Mouse (Mus musculus) large intestine, adult 2 months (tissue): Measurements from ENCODE around the gene Uri1. TPM values are rescaled to one million over a fixed set of nuclear protein-coding genes. Genes with fewer than 3 reads are reported as not detected.

ENCODE experiments used
- DNase-seq: peaks from one replicate; pipeline ENCODE4 v3.0.0-alpha.2; 2012; ENCODE audit warnings: low read depth, low spot score
- WGBS: fragments of 180-500 bp; shearing (Covaris S2); methylation state at CpG from one replicate; pipeline ENCODE4 v1.1.7; 2018; 5-methylcytosine and 5-hydroxymethylcytosine counted together
- polyA plus RNA-seq: library from polyadenylated mRNA; depleted of rRNA; stranded (reverse); fragments of >200 nt; gene quantifications from 2 replicates; pipeline ENCODE4 v1.2.3, GENCODE M21; 2012; rRNA removed

Gene Uri1
- polyA plus RNA-seq, 1 experiment, result 3.5 TPM

DNA sequence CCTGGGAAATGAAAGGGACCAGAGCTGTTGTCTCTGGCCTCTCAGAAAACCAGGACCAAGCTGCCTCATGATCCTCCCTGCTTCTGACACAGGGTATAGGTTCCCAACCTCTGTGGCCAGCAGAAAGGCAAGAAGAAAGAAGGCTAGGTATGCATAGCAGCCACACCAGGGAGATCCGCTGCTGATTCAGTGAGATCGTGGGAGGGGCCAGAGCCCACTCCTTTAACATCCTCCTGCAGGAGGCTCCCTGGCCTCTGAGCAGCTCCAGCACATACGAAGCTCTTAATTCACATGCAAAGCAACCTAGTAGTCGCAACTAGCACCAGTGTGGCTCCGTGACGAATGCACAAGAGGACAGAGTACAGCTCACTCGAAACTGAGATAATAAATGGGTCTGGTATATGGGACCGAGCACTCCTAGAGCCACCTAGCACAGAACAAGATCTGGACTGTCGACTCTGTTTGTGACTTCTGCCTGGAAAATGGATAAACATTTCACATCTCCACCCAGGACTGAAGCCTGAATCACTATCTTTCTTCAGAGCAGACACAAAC, 89.5 kb downstream of the Uri1 start:
- no peak for DNase-seq
- WGBS, result 71% methylated on average over 9 of the region's 9 CpGs

DNA sequence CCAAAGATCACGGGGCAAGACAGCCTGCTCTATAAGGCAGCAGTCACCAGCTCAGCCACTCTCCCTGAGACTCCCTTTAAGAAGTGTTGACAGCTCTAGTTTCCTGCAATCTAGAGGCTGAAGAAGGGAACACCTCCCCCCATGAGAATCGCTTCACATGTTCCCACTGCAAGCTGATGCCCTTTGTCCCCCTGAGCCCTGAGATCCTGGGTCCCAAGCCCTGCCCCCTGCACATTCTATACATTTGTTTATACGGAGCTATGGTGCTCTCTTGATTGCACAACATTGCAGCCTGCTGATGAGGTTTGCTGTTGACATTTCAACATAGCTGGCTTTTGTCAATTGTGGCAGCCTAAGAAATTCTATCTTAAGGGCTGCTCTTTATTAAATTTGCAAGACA, 91.7 kb downstream of the Uri1 start:
- WGBS, result 24% methylated on average over 3 of the region's 3 CpGs
- DNase-seq, result no peak

DNA sequence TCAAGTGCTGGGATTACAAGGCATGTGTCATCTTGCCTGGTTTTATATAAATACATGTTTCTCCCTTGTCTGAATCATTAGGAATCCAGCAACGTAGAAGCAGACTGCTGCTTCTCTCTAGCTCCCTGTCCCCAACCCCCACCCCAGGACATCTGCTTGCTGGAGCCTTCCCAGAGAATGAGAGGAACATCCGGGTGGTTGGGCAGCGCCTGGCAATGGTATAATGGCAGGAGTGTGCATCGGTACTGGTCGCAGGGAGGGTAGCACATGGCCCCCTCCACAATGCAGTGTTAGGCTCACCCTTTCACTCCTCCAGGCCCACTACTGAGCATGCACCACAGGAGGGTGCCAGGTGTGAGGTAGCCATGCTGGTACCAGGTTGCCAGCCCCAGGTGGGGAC, 93.6 kb downstream of the Uri1 start:
- DNase-seq, result no peak
- WGBS, result 53% methylated on average over 5 of the region's 5 CpGs

DNA sequence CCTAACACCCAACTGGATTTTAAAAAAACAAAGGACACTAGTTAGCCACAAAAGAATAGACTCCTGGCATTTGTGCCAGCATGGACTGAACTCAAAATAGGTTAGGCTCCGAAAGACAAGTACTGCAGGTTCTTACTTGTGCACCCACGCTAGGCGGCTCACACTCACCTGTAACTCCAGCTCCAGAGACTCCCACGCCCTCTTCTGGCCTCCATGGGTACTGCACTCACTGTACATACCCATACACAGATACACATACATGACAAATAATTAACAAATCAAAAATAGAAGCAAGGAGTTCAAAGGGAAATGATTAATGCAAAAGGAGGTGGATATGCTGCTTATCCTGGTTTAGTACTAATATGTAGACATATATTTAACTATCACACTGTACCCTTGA, 100.4 kb downstream of the Uri1 start:
- WGBS, result 74% methylated on average over 4 of the region's 4 CpGs
- no peak for DNase-seq

DNA sequence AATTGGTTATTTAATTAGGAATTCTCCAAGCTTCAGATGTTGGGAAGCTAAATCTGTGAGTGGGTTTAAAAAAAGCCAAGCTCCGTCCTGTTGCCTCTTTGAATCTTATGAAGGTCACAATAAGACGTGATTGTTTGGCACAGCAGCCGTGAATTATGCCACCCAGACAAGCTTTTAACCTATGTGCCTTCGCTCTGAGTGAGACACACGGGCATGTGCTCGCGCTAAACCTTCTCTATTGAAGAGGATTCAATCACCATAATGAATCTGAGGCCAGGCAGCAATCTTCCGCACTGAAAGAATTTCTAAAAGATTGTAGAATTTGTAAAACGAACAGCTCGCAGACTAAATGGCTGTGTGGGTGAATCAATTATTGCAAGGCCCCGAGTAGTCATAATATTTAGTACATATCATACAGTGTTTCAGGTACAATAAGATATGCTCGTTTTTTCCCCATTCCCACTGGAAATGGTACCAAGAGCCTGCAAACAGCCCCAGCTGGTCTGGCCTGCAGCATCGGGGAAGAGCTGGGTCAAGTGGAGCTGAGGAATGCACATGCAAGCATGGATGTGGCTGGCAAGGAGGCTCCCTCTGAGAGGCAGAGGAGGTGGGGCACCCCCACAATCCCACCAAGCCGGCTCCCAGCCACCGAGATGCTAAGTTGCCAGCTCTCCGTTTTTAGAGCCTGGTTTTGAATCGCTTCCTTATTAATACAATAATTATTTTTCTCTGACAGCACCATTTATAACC, 101.5 kb downstream of the Uri1 start:
- WGBS, result 81% methylated on average over 17 of the region's 17 CpGs
- DNase-seq, result no peak

DNA sequence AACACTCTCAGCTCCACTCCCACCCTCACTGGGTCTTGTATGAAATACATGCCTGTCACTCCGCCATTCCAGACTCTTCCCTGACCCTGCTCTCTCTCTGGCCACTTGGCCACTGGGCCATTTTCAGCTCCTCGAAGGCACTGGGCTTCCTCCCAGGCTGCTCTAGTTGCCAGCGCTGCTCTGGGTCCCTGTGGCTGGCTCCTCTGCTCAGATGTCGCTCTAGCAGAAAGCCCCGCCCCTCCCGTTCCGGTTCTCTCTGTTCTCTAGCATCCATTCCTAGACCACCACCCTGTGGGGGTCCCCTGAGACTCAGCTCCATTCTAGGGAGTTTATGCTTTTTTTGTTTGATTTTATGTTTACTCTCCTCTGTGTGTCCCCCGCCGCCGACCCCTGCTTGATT, 104.4 kb downstream of the Uri1 start:
- 49% methylated on average over 10 of the region's 10 CpGs for WGBS
- no peak for DNase-seq

DNA sequence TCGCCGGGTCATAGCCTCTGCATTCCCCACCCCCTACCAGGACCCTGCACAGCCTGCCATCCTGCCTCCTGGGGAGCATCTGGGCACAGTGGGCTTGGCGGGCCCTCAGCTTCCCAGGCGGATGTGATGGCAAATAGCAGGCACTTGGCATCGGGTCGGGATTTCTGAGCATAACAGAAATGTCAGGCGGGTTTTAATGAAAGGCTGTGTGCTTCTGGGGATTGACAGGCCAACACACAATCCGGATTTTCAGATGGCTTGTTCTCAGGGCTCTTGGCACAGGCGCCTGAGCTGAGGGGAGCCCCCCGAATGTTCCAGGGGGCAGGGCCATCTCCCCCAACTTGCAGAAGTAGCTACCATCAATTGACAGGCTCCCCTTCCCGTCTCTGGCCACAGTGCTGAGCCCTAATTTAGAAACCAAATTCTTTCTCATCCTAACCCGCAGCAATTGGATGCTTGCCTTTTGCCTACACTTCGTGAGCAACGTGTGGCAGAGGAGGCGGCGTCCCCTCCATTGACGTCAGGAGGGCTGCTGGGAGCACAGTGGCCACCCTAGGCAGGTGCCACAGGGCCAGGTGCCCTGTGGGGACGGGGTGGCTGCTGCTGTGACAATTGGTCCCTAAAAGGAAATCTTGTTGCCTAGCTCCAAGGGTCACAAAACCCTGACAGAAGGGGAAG, 106.5 kb downstream of the Uri1 start:
- WGBS, result 70% methylated on average over 18 of the region's 18 CpGs
- no peak for DNase-seq

DNA sequence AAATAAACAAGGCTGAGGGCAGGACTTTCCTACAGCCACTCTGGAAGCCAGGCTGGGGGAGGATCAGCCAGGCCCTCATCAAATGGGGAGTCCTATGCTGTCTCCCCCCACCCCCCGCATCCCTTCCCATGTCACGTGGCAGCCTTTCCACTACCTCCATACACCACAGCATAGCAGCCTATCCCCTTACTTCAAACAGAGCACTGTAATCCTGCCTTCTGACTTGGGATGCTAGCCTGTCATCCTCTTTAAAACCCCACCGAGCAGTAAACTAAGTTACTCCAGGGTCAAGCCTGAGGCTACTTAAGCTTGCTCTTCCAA, 111.6 kb downstream of the Uri1 start:
- WGBS, result 25% methylated on average over 3 of the region's 3 CpGs
- no peak for DNase-seq

DNA sequence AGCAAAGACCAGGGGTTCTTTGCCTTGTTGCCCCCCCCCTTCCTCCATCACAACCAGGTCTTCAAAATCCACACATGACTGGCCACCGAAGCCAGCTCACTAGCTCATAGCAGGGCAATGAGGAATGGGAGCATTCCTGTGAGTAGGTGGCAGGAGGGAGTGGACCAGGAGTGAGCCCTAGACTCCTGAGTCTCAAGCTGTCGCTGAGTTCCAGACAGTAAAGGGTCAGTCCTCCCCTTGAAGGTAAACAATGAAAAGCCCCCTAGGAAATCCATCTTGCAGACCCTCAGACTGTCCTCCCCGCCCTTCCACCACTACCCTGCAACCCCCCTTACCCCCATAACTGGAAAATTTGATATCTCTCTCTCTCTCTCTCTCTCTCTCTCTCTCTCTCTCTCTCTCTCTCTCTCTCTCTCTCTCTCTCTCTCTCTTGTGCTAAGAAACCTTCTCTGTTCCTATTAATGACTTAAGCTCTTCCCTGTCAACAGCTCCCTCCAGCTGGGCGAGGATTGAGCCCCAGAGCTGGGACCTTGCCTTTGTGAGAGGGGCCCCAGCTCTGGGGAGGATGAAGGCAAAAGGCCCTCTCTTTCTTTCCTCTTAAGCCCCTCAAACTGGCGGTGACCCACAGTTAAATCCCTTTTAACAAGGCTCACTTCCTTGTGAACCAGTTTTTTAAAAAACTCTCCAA, 112.1 kb downstream of the Uri1 start:
- no peak for DNase-seq
- WGBS, result 47% methylated on average over 5 of the region's 5 CpGs

DNA sequence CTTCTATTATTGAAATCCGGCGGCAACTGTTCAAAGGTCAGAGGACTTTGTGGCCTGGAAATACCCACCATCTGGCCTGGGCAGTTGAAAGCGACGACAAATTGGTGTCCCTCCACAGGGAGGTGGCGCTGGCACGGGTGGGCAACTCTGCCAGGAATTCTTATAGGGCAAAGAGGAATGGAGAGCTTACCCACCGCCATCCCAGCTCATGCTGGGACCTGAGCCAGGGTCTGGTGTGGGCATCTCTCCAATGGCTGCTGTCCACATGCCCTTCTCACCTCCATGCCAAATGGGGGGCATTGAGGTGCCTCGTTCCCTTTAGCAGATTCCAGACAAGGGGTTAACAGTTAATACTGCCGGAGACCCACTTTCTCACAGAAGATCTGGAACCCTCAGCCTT, 113.2 kb downstream of the Uri1 start:
- WGBS, result 82% methylated on average over 9 of the region's 9 CpGs
- DNase-seq, result no peak

Other genes starting within 250 kb of the Uri1 start
- gene Zfp536, start 249.9 kb downstream of the Uri1 start, polyA plus RNA-seq, result 0.52 and 0.92 TPM in 2 replicates
- gene Ccne1, start 84.0 kb upstream of the Uri1 start, polyA plus RNA-seq, result 8.2 and 9.2 TPM in 2 replicates
- gene 1600014C10Rik, start 159.7 kb upstream of the Uri1 start, polyA plus RNA-seq, result 13.6 and 21.9 TPM in 2 replicates
- 2.0 and 4.3 TPM in 2 replicates for gene Plekhf1, start 204.5 kb upstream of the Uri1 start, polyA plus RNA-seq
- gene Pop4, start 247.9 kb upstream of the Uri1 start, polyA plus RNA-seq, result 7.8 and 9.5 TPM in 2 replicates